Mouse (Mus musculus) stomach, postnatal 0 days (tissue): ENCODE measurements around the gene Aym1. TPM values are rescaled to one million over a fixed set of nuclear protein-coding genes. Genes with fewer than 3 reads are reported as not detected.
A peak's percentile ranks its signal among the peaks of the same experiment; 100 is the strongest.
"Not testable (repeated sequence)": the region's sequence is repeated elsewhere in the genome, so short reads cannot be mapped to it uniquely, and the experiment has no call there.

Experiments
- ATAC-seq: fragments of 200-750 bp; cut with Nextera tagmentation; 2 replicates; pipeline ENCODE4 v1.8.0; 2017; ENCODE audit not compliant: low FRiP score, low TSS enrichment
- DNase-seq: peaks from one replicate; pipeline ENCODE4 v3.0.0-alpha.2; 2016; ENCODE audit warnings: low spot score
- H3K27ac ChIP-seq: fragments of 300-500 bp; sonication (generic); replicated peaks from 2 replicates; pipeline ENCODE4 v1.5.1; 2014; ENCODE audit warnings: mild to moderate bottlenecking, control low read depth
- H3K27me3 ChIP-seq: fragments of 300-500 bp; sonication (generic); 2 replicates; pipeline ENCODE4 v1.6.1; 2014; ENCODE audit warnings: low read length; ENCODE audit not compliant: control insufficient read depth, insufficient read depth
- H3K36me3 ChIP-seq: fragments of 300-500 bp; sonication (generic); 2 replicates; pipeline ENCODE4 v1.6.1; 2014; ENCODE audit warnings: low read length, mixed read lengths; ENCODE audit not compliant: control insufficient read depth, insufficient read depth
- H3K4me1 ChIP-seq: fragments of 300-500 bp; sonication (generic); replicated peaks from 2 replicates; pipeline ENCODE4 v1.6.1; 2014; ENCODE audit warnings: antibody characterized with exemption; ENCODE audit not compliant: control insufficient read depth, insufficient read depth
- H3K4me2 ChIP-seq: fragments of 300-500 bp; sonication (generic); replicated peaks from 2 replicates; pipeline ENCODE4 v1.6.1; 2014; ENCODE audit warnings: low read depth, mild to moderate bottlenecking, control low read depth, moderate library complexity
- H3K4me3 ChIP-seq: fragments of 300-500 bp; sonication (generic); 2 replicates; pipeline ENCODE4 v1.5.1; 2014; ENCODE audit warnings: low read depth, low read length, control low read depth
- H3K9ac ChIP-seq: fragments of 300-500 bp; sonication (generic); 2 replicates; pipeline ENCODE4 v1.6.1; 2014; ENCODE audit warnings: mild to moderate bottlenecking, low read length, control low read depth, mixed read lengths
- H3K9me3 ChIP-seq: fragments of 300-500 bp; sonication (generic); 2 replicates; pipeline ENCODE4 v1.6.1; 2016; ENCODE audit warnings: low read length; ENCODE audit not compliant: control insufficient read depth
- CTCF ChIP-seq: IDR thresholded peaks from 2 replicates; pipeline ENCODE4 v1.5.1; 2016; ENCODE audit warnings: antibody characterized with exemption, low read depth, mild to moderate bottlenecking, moderate library complexity
- EP300 ChIP-seq: optimal IDR thresholded peaks from 2 replicates; pipeline ENCODE3; 2016; ENCODE audit warnings: antibody characterized with exemption
- WGBS: fragments of 180-500 bp; shearing (Covaris S2); extraction: QIAGEN DNeasy Blood & Tissue Kit; methylation state at CpG from one replicate; pipeline ENCODE4 v1.1.7; 2014; 5-methylcytosine and 5-hydroxymethylcytosine counted together
- polyA plus RNA-seq: library from polyadenylated mRNA; unstranded; fragments of >200 nt; fragmentation: Nextera tagmentation; extraction: Ambion mirVana; gene quantifications from 2 replicates; pipeline ENCODE4 v1.2.1, GENCODE M21; 2015

Aym1 gene
- polyA plus RNA-seq, 1 experiment from 2014 or later: not detected

- DNase-seq (no peak), ATAC-seq (no peak)
- no peak overlapping the region for H3K27ac ChIP-seq
- no peaks in the 10 kb centered on the region for H3K36me3 ChIP-seq
- no peaks in the 10 kb centered on the region for H3K9me3 ChIP-seq
- no peaks in the 10 kb centered on the region for H3K4me1 ChIP-seq
- TF ChIP-seq EP300 (no peak), CTCF (no peak)
- H3K4me2 ChIP-seq: no peak overlapping the region
- H3K4me3 ChIP-seq: no peak overlapping the region
- H3K27me3 ChIP-seq: no peaks in the 10 kb centered on the region; the same call in 1 of the 2 replicates
- WGBS: 41% methylated on average over 9 of the region's 9 CpGs
- H3K9ac ChIP-seq: no peak overlapping the region
These were observed 20.8 kb upstream of the Aym1 start for GRCm38 (mm10) chr5:113336281-113336680.

GRCm38 (mm10) chr5:113344635-113345386 is 12.3 kb upstream of the Aym1 start:
- DNase-seq: no peak
- Histone ChIP-seq H3K36me3 (no peaks in the 10 kb centered on the region), H3K4me1 (no peaks in the 10 kb centered on the region), H3K4me2 (no peak overlapping the region), H3K27ac (no peak overlapping the region), H3K27me3 (no peaks in the 10 kb centered on the region), H3K4me3 (no peak overlapping the region), H3K9me3 (no peaks in the 10 kb centered on the region), H3K9ac (no peak overlapping the region)
- ATAC-seq: no peak
- TF ChIP-seq CTCF: no peak
- no peak for TF ChIP-seq EP300
- 24% methylated on average over 16 of the region's 16 CpGs for WGBS

GRCm38 (mm10) chr5:113345781-113346180 is 11.3 kb upstream of the Aym1 start:
- no peak for DNase-seq
- Histone ChIP-seq H3K4me2 (no peak overlapping the region), H3K4me1 (no peaks in the 10 kb centered on the region), H3K9ac (no peak overlapping the region), H3K27me3 (no peaks in the 10 kb centered on the region), H3K27ac (no peak overlapping the region), H3K36me3 (no peaks in the 10 kb centered on the region), H3K4me3 (no peak overlapping the region), H3K9me3 (no peaks in the 10 kb centered on the region)
- no peak for TF ChIP-seq CTCF
- no peak for TF ChIP-seq EP300
- no peak for ATAC-seq
- WGBS: 17% methylated on average over 11 of the region's 11 CpGs

- WGBS: 46% methylated on average over 6 of the region's 6 CpGs
- 0 out of 2 replicates have a peak, but pooled peaks have one; percentile 18 for ATAC-seq
- H3K4me1 ChIP-seq, DNase-seq, H3K4me3 ChIP-seq, H3K36me3 ChIP-seq, H3K27me3 ChIP-seq, H3K9ac ChIP-seq, H3K9me3 ChIP-seq, H3K4me2 ChIP-seq, H3K27ac ChIP-seq: not testable (repeated sequence)
These were observed 10.4 kb upstream of the Aym1 start for GRCm38 (mm10) chr5:113346651-113347050.

- Histone ChIP-seq H3K27ac (no peak overlapping the region), H3K9me3 (no peaks in the 10 kb centered on the region), H3K9ac (no peak overlapping the region), H3K4me2 (no peak overlapping the region), H3K4me3 (no peak overlapping the region), H3K27me3 (no peaks in the 10 kb centered on the region), H3K36me3 (no peaks in the 10 kb centered on the region), H3K4me1 (no peaks in the 10 kb centered on the region)
- 37% methylated on average over 12 of the region's 12 CpGs for WGBS
- ATAC-seq: no peak
- TF ChIP-seq EP300 (no peak), CTCF (no peak)
- DNase-seq: no peak
These were observed 9.5 kb upstream of the Aym1 start for GRCm38 (mm10) chr5:113347593-113347992.

GRCm38 (mm10) chr5:113348597-113348996 is 8.5 kb upstream of the Aym1 start:
- ATAC-seq (0 out of 2 replicates have a peak, but pooled peaks have one; percentile 34), DNase-seq (no peak)
- H3K27ac ChIP-seq: no peak overlapping the region
- TF ChIP-seq CTCF (peak; percentile 41), EP300 (no peak)
- no peaks in the 10 kb centered on the region for H3K36me3 ChIP-seq
- no peak overlapping the region for H3K9ac ChIP-seq
- H3K9me3 ChIP-seq: no peaks in the 10 kb centered on the region
- no peak overlapping the region for H3K4me2 ChIP-seq
- no peaks in the 10 kb centered on the region for H3K27me3 ChIP-seq
- no peaks in the 10 kb centered on the region for H3K4me1 ChIP-seq
- H3K4me3 ChIP-seq: no peak overlapping the region
- whole genome bisulfite sequencing: 26% methylated on average over 13 of the region's 13 CpGs
